Mouse (Mus musculus): Measurements from ENCODE around the gene Supt5.

Gene Supt5

DNA sequence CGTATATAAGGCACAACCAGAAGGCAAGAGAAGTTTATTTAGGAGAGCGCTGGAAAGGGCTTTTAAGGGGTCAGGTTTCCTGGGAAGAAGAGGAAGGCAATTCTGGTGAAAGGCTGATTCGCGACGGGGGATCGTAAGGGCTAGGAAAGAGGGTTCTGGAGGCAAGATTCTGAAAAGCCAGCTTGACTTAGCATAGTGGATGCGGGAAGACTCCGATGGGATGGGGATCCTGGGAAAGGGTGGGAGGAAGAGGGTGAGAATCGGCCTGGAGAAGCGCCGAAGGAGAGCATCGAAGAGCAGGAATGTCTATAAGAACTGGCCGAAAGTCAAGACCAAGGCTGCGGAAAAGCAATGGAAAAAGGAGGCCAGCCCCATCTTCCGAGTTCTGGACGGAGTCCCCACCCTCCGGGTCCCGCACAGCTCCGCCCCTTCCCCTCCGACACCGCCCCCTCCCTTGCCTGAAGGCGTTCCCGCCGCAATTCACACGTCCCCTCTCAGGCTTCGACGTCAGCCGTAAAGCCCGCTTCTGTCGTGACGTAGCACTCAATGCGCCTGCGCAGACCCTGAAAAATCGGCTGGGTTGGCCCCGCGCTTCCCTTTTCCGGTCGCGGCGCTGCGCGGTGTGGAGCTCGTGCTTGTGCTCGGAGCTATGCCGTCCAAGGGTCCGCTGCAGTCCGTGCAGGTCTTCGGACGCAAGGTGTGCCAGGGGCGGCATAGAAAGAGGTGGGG lies 11.8 kb upstream of the Supt5 start, which contains the start of gene Rps16:
Gene Rps16, plus strand, starts transcription at position 498 of the 729 bp plus-strand sequence.
- peak; percentile 99 for DNase-seq (ENCODE audit: low spot score)

GRCm38 (mm10) chr7:28348601-28349000 lies 10.1 kb upstream of the Supt5 start:
- DNase-seq (ENCODE audit: low spot score): no peak

DNA sequence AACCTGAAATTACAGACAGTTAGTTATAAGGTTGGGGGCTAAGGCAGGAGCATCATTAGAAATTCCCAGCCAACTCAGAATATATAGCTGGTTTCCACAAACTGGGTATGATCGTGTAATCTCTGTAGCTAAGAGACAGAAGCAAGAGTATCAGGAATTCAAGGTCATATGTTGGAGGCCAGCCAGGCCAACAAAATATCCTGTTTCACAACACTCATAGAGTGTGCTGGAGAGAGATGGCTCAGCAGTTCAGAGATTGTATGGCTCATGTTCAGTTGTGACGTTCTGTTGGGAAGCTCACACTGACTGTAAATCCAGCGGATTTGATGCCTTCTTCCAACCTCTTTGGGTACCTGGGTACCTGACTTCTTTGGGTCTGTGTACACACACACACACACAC lies 9.2 kb upstream of the Supt5 start:
- peak; percentile 81 for DNase-seq (ENCODE audit: low spot score)

- DNase-seq (ENCODE audit: low spot score): peak; percentile 80
Measured at GRCm38 (mm10) chr7:28344637-28345036, 6.1 kb upstream of the Supt5 start.

GRCm38 (mm10) chr7:28341381-28341780 lies 2.8 kb upstream of the Supt5 start:
- no peak for DNase-seq (ENCODE audit: low spot score)

- peak; percentile 77 for DNase-seq (ENCODE audit: low spot score)
Measured at GRCm38 (mm10) chr7:28339213-28339917, 819 bp upstream of the Supt5 start.

GRCm38 (mm10) chr7:28335471-28335870 lies 3.1 kb downstream of the Supt5 start:
- no peak for DNase-seq (ENCODE audit: low spot score)

DNA sequence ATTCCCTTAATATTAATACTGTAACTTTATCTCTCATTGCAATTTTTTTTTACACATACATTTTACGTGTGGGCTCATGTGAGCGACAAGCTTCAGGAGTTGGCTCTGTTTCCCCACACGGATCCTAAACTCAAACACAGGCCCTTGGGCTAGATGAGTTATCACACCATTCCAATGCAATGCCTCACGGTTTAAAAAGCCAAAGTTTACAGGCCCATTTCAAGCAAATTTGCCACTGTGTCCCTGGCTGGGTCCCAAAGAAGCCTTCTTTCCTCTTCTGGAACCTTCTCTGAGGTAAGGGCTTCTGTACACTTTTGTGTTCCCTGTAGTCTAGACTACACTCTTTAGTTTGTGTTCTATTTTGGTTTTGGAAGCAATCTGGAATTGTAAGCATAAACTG lies 4.0 kb downstream of the Supt5 start:
- DNase-seq (ENCODE audit: low spot score): no peak

DNA sequence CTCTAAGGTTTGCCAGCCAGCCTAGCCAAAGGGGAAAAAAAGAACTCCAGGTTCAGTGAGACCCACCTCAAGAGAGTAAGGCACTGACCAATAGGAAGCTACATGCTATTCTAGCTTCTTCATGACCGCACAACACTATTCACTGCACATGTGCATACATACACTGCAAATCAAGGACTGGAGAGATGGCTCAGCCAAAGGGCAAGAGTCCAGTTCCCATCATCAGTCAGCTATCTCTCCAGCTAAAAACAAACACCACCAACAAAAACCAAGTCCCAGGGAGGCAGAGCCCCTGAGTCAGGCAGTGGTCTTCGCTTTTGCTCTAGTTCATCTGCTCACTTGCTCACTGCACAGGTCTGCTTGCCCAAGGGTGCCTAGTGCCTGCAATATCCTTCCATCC lies 10.3 kb downstream of the Supt5 start:
- DNase-seq (ENCODE audit: low spot score): no peak

- no peak for DNase-seq (ENCODE audit: low spot score)
Measured at GRCm38 (mm10) chr7:28326457-28326856, 12.1 kb downstream of the Supt5 start.

DNA sequence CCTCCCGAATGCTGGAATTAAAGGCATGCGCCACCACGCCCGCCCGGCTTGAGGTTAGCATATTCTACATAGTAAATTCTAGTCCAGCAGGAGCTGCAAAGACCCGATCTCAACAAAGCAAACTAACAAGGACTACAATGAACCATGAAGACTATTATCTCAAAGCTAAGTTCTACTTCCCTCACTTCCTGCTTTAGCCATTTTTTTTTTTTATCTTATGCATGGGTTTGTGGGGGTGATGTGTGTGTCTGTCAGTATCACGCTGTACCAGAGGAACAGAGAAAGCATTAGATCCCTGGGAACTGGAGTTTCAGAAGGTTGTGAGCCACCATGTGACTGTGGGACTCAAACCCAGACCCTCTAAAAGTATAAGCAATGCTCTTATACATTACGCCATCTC lies 13.3 kb downstream of the Supt5 start:
- no peak for DNase-seq (ENCODE audit: low spot score)

- no peak for DNase-seq (ENCODE audit: low spot score)
Measured at GRCm38 (mm10) chr7:28321974-28322720, 16.4 kb downstream of the Supt5 start.

DNA sequence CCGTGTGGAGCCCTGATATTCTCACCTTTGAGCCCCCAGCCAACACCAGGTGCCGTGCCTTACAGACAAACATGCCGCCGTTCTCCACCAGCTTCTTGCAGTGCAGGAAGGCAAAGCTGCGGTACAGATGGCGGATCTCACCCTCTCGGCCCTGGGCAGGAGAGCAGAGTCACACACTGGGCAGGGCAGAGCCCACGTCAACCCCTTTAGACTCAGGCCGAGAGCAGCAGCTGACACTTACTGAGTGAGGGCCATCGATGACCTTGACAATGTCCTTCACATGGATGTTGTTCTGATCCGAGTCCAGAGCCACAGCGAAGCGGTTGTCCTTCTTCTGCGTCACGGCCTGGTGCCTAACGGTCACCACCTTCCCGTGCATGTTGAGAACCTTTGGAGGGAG lies 19.8 kb downstream of the Supt5 start:
- no peak for DNase-seq (ENCODE audit: low spot score)

- DNase-seq (ENCODE audit: low spot score): no peak
Measured at GRCm38 (mm10) chr7:28318036-28318435, 20.5 kb downstream of the Supt5 start.

DNA sequence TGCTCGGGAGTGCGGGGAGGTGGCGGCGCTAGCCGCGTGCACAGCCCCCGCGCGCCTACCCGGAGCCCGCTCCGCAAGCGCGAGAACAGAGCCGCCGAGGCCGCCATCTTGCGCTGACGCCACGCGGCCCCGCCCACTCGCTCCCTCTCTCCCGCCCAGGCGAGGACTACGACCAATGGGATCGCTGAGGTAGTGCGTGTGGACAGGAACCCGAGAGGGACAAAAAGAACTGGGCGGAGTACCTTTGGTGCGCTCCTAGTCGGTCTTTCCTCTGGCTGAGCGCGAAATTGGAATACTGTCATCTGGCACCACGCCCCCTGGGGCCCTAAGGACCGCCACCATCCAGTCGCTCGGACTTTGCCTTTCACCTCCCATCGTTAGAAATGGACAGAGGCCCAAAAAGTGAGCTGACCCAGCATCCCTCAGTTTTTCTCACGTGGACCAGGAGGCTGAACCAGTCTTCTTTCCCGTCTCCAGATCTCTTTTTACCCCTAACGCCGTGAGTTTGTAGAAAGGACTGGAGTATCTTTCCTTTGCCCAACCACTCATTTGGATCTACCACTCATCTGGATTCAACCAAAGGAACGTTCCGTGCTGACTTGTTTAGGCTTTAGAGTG lies 26.5 kb downstream of the Supt5 start, which contains the start of gene Timm50:
Gene Timm50, minus strand, starts transcription at position 147 of the 618 bp plus-strand sequence.
- DNase-seq (ENCODE audit: low spot score): peak; percentile 99

GRCm38 (mm10) chr7:28311151-28311925 lies 27.2 kb downstream of the Supt5 start:
- no peak for DNase-seq (ENCODE audit: low spot score)

DNA sequence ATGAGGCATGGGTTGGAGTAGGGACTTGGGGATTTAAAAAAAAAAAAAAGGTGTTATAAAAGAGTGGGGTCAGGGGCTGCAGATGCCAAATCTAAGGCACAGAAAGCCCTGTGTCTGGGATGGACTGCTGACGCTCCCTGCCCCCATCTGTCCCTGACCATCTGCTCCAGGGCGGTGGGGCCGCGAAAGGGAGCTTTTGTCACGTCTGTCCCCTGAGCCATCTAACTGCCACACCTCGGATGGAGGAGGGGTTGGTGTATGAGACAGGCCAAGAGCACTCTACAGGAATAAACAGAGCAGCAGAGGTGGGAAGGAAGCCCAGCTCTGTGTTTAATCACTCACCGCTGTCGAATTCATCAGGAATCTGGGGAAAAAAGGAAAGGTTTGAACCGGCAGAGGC lies 28.8 kb downstream of the Supt5 start:
- no peak for DNase-seq (ENCODE audit: low spot score)

- no peak for DNase-seq (ENCODE audit: low spot score)
Measured at GRCm38 (mm10) chr7:28306216-28306615, 32.3 kb downstream of the Supt5 start.

DNA sequence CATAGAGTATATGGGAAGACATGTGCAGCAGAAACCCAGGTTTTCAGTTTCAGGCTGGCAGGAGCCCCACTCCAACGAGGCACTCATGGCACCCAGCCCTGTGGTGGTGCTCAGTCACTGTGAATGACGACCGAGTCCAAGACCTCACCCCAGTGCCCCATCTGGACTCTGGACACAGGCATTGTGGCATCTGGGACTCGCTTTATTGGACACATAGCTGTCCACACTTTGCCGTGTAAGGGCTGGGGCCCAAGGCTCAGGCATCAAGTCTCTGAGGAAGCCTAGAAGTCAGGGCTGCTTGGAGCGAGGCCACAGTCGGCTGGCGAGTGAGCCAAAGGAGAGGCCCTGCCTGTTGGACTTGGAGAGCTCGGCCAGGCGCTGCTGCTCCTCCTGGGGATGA lies 32.9 kb downstream of the Supt5 start:
- peak; percentile 40 for DNase-seq (ENCODE audit: low spot score)

DNA sequence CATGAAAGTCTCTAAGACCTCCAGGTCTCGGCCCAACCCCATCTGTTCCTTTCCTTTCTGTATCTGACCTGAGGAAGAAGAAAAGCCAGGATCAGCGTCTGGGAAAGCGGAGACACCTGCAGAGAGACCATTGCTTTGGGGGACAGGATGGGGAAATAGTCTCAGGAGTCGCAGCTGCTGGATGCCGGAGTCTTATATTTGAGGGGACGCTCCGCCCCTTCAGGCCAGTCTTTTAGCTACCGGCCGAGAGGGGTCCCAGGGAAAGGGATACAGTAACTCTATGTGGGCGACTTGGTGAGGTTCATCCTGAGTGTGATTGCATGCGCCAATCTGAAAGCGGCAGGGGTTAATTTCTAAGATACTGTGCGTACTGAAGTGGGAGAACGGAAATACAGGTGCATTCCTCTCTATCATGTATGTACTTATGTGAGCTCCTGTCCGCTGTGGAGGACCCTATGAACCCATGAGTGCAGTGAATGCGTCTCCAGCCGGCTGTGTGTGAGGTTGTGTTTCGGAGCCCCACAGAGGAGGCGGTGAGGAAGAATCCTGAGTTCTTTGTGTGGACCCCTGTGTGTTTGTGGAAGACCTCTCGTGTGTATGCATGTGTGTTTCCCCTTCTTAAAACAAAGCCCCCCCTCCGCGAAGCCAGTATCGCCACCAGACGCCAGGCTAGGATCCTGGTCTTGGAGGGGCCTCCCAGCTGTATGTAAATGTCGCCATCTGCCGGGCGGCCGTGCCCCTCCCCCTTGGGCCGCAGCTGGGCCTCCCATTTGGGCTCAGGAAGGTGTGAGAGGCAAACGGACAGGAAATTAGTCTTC lies 36.7 kb downstream of the Supt5 start, which contains the start of gene Dll3:
Gene Dll3, minus strand, starts transcription at position 623 of the 818 bp plus-strand sequence.
- DNase-seq (ENCODE audit: low spot score): peak; percentile 78

Measured in testis, postnatal 10 days (tissue).